Comparison of ENCODE assay signal across 9 mouse cellular contexts in the genomic region with DNA sequence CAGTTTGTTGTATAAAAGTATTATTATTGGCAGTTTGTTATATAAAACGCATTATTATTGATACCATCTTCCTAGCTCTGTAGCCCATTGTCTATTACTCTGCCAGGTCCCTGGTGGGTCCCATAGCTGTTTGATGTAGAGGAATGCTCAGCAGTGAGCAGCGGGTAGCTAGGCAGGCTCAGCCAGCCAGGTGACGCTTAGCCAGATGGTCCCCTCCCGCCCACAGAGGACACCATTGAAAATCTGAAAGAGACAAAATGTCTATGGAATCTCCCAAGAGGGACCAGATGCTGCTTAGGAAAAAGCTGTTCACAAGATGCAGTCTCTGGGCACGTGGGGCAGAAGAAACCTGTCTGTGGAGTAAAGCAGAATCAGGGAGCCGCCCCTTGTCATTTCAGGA.
DNase-seq lines count a peak whose midpoint lies in the region; ATAC-seq lines count a peak whose summit lies in the region.
"Had no signal": no experiment of that assay in that cellular context is flagged by ENCODE, and none has a peak within 500 bp of the region (broad histone marks: within the 10 kb centered on the region; RNA-seq: fewer than 3 reads in every experiment).

No protein-coding gene starts in this region.

- H3K4me3 ChIP-seq in forebrain, embryonic 14.5 days (ENCODE audit: low read depth, low read length), result no peak overlapping the region
- H3K4me3 ChIP-seq: heart, embryonic 15.5 days had no signal

- H3K9me3 ChIP-seq in forebrain, embryonic 14.5 days (replicated peaks; ENCODE audit: control insufficient read depth, low read length), result no peaks in the 10 kb centered on the region
- H3K9me3 ChIP-seq: heart, embryonic 15.5 days had no signal

- peaks cover 9% of the 10 kb centered on the region for H3K4me1 ChIP-seq in forebrain, embryonic 14.5 days (ENCODE audit: control insufficient read depth, insufficient read depth, low read length)
- H3K4me1 ChIP-seq: heart, embryonic 15.5 days had no signal

- H3K9ac ChIP-seq in forebrain, embryonic 14.5 days (ENCODE audit: low read length), result no peak overlapping the region
- H3K9ac ChIP-seq: heart, embryonic 15.5 days had no signal

- 0 out of 2 replicates have a peak overlapping the region, but pooled peaks have one; percentile 1 for H3K4me2 ChIP-seq in forebrain, embryonic 14.5 days (ENCODE audit: low read length)
- H3K4me2 ChIP-seq: heart, embryonic 15.5 days had no signal

- peak; percentile 13 to 17 for DNase-seq in left cerebral cortex, adult 18-20 months (ENCODE audit: low spot score in 2 of 2)
- no peak for DNase-seq in left cerebral cortex, adult 11 months (ENCODE audit: low spot score)
- DNase-seq in forebrain, embryonic 14.5 days (ENCODE audit: low spot score), result peak; percentile 60
- DNase-seq in layer of hippocampus, postnatal 14 days (ENCODE audit: low spot score in 2 of 2), result peak; percentile 58 to 73
- DNase-seq in retina, postnatal 1 day, result peak; percentile 18
- no peak for DNase-seq in thymus, postnatal 14 days
- DNase-seq in kidney, adult 8-10 months, result no peak
- no peak for DNase-seq in adrenal gland, postnatal 14 days

- 65% methylated on average over 6 of the region's 6 CpGs for WGBS in forebrain, embryonic 14.5 days

- H3K36me3 ChIP-seq in forebrain, embryonic 14.5 days (ENCODE audit: control insufficient read depth, insufficient read depth, low read length), result no peaks in the 10 kb centered on the region
- H3K36me3 ChIP-seq: heart, embryonic 15.5 days had no signal

- peak; percentile 66 for ATAC-seq in forebrain, embryonic 14.5 days

- H3K27ac ChIP-seq in forebrain, embryonic 14.5 days (ENCODE audit: low read depth, low read length), result no peak overlapping the region
- H3K27ac ChIP-seq: heart, embryonic 15.5 days had no signal

- H3K27me3 ChIP-seq in forebrain, embryonic 14.5 days (replicated peaks; ENCODE audit: control insufficient read depth, insufficient read depth, low read length), result no peaks in the 10 kb centered on the region
- H3K27me3 ChIP-seq: heart, embryonic 15.5 days had no signal

Comparison
In these comparisons a context has a peak if more than half of its experiments do, and no peak if none do; other contexts are left out.
1. DNase-seq: peak in left cerebral cortex, adult 18-20 months (2 of 2), forebrain, embryonic 14.5 days (single experiment), layer of hippocampus, postnatal 14 days (2 of 2) and retina, postnatal 1 day (single experiment); none in left cerebral cortex, adult 11 months (single experiment), thymus, postnatal 14 days (single experiment), kidney, adult 8-10 months (0 of 2) and adrenal gland, postnatal 14 days (single experiment).